Mouse (Mus musculus): ENCODE results near the gene Sap30l.
"Not testable (repeated sequence)": the region's sequence is repeated elsewhere in the genome, so short reads cannot be mapped to it uniquely, and the experiment has no call there.

Gene Sap30l

DNA sequence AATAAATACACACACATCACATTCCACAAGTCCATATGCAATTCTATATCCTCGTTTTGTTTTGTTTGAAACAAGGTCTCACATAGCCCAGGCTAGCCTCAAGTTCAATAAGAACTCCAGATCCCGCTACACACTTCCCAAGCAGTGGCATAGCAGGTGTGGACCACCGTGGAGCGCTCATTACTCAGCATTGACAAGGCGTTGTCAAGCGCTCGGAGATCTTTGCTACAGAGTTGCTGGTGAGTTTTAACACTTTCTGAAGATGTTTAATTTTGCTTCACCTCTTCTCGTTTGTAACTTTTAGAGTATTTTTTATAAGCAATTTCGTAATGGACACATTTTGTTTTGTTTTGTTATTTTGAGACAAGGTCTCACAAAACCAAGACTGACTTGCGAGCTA lies 2.0 kb upstream of the Sap30l start:
- no peak for DNase-seq (ENCODE audit: low read depth, low spot score)

DNA sequence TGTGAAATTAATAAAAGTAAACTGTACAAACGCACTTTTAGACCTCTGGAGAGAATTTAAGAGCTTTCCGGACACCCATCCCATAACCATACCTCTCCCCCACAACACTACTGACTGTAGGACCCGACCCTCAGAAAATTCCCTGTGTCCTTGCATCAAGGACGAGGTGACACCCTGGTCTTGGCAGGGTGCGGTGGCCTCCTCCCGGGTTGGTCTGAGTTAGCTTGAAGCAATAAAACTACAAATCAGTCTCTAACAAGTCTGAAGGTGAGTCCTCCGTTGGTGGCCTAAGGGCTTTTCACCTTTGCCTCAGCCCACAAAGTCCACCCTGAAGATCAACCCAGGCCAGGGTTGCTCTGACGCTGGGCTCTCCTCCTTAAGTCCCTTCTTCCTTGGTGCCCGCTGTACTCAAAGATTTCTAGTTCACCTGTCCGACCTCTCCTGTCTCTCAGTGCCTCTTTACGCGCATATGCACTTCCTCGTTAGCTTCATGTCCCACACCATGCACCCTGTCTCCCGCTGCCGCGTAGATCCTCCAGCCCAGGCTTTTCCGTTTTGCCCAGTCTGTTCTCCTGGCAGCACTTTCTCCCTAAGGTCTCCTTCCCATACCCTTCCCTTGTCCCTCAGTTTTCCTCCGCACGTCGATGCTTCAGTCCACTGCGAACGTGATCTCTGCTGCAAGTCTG lies 1.0 kb upstream of the Sap30l start:
- no peak for DNase-seq (ENCODE audit: low read depth, low spot score)

DNA sequence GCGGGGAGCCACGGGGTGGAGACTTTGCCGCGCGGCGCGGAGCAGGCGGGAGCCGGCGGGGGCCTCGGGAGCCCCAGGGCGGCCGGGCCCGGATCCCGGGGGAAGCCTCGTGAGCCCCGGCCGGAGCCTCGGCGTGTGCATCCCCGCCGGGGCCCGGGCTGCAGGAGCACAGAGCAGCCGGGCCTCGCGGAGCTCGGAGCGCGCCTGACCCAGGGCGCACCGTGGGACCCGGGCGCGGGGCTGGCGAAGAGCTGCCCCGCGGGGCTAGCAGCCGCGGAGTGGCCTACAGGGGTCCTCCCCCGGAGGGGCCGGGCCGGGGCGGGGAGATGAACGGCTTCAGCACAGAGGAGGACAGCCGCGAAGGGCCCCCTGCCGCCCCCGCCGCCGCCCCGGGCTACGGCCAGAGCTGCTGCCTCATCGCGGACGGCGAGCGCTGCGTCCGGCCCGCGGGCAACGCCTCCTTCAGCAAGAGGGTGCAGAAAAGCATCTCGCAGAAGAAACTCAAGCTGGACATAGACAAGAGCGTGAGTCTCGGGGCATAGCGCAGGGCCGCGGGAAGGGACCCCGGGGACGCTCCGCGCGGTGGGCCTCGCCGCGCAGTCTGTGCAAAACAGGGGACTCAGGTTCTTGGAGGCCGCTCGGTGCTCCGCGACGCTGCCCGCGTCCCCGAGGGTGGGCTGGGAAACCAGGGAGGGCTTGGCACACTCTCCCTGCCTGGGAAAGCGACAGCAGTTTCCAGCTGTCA lies 501 bp downstream of the Sap30l start:
- peak; percentile 57 for DNase-seq (ENCODE audit: low read depth, low spot score)

DNA sequence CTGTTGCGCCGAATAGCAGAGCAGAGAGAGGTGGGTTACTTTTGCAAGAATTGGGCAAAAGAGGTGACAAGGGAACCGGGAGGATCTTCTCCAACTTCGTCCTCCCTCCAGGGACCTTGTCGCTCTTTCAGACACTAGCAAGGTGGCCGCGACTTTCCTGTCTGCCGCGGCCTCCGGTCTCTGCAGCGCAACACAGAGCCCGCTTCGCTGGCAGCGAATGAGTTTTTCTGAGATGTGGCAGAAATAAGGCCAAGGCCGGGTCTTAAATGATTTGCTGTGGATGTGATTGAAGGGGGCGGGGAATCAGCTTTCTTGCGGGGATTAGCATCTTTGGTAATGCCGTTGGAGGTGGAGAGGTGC lies 1.1 kb downstream of the Sap30l start:
- DNase-seq (ENCODE audit: low read depth, low spot score), result peak; percentile 31

DNA sequence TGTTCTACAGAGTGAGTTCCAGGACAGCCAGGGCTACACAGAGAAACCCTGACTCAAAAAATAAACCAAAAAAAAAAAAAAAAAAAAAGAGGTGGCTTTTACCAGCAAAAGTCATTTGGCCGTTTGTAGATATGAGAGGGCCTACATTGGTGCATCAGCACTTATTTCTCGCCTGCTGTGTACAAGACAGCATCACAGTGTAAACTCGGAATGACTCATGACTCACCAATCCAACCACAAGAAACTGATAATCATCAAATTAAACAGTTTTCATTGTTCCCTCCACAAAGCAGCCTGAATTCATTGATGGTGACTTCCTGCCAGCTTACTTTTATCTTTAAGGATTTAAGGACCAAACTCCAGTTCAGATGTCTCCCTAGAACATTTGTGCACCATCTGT lies 3.6 kb downstream of the Sap30l start:
- DNase-seq (ENCODE audit: low read depth, low spot score), result no peak

GRCm38 (mm10) chr11:57809017-57809731 lies 7.7 kb downstream of the Sap30l start:
- DNase-seq (ENCODE audit: low read depth, low spot score), result no peak

DNA sequence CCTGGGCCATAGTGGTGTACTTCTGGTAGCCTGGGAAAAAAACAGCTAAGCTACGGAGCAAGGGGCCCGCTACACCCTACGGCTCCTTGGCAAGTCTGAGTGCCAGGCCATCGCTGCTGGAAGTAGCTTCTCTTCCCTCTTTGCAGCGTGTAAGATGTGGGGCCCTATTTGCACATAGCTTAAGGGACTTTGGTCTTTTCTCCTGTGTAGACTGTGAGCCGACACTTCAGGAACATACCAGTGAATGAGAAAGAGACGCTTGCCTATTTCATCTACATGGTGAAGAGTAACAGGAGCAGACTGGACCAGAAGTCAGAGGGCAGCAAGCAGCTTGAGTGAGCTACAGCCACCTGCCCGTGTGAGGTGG lies 8.3 kb downstream of the Sap30l start:
- DNase-seq (ENCODE audit: low read depth, low spot score), result no peak

GRCm38 (mm10) chr11:57811006-57811405 lies 9.6 kb downstream of the Sap30l start:
- DNase-seq (ENCODE audit: low read depth, low spot score), result no peak

GRCm38 (mm10) chr11:57812212-57812611 lies 10.8 kb downstream of the Sap30l start:
- no peak for DNase-seq (ENCODE audit: low read depth, low spot score)

GRCm38 (mm10) chr11:57813641-57814040 lies 12.2 kb downstream of the Sap30l start:
- DNase-seq (ENCODE audit: low read depth, low spot score), result no peak

DNA sequence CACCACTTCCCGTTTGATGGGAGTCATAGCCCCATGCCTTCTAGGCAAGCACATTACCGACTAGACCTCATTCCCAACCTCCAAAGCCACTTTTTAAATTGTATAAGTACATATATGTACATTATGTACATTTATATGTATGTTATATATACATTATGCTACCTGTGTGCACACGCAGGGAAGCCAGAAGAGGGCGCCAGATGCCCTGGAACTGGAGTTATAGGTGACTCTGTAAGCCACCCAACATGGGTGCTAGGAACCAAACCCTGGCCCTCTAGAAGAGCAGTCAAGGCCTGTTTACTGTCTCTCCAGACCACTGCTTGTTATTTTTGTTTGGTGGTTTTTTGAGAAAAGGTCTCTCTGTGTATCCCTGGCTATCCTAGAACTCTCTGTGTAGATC lies 16.8 kb downstream of the Sap30l start:
- DNase-seq (ENCODE audit: low read depth, low spot score), result no peak

DNA sequence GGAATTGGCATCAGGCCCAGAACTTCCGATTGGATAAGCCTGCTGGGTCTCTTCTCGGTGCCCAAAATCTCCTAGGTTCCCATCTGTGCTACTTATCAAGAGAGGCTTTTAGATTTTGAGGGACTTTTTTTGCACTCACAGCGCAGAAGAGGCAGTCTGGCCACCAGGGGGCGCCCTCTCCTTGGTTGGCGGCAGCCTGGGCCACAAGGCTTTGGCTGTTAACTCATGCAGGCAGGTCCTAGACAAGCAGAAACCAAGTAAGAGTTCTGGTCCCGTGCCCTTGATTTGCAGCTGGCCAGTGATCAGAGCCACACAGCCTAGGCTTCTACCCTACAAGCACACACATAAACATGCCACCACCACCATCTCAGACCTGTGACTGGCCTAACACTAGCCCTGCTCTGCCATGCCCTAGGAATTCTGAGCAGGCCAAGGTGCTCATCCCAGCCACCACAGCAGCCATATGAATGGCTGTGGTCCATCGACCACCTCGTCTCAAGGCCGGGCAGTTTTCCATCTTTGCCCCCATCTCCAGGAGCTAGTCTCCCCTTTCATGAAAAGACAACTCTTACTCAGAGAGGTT lies 18.7 kb downstream of the Sap30l start:
- DNase-seq (ENCODE audit: low read depth, low spot score), result peak; percentile 81

DNA sequence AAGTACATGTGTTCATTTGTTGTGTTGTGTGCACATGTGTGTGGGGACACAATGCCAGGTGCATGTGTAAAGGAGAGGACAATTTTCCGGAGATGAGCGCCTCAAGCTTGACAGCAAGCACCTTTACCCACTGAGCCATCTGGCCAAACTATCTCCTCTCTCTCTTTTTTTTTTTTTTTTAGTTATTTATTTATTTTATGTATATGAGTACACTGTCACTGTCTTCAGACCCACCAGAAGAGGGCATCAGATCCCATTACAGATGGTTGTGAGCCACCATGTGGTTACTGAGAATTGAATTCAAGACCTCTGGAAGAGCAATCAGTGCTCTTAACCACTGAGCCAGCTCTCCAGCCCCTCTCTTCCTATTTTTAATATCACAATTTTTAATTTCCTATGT lies 21.7 kb downstream of the Sap30l start:
- not testable (repeated sequence) for DNase-seq (ENCODE audit: low read depth, low spot score)

GRCm38 (mm10) chr11:57823714-57824113 lies 22.3 kb downstream of the Sap30l start:
- DNase-seq (ENCODE audit: low read depth, low spot score), result no peak

- not testable (repeated sequence) for DNase-seq (ENCODE audit: low read depth, low spot score)
Measured at GRCm38 (mm10) chr11:57825234-57825633, 23.8 kb downstream of the Sap30l start.

GRCm38 (mm10) chr11:57827048-57827914 lies 25.8 kb downstream of the Sap30l start:
- no peak for DNase-seq (ENCODE audit: low read depth, low spot score)

- no peak for DNase-seq (ENCODE audit: low read depth, low spot score)
Measured at GRCm38 (mm10) chr11:57827915-57828545, 26.6 kb downstream of the Sap30l start.

GRCm38 (mm10) chr11:57828955-57829870 lies 27.8 kb downstream of the Sap30l start:
- DNase-seq (ENCODE audit: low read depth, low spot score), result no peak

- DNase-seq (ENCODE audit: low read depth, low spot score), result no peak
Measured at GRCm38 (mm10) chr11:57829871-57830775, 28.7 kb downstream of the Sap30l start.

Data from 3T3-L1 (cell line).